Comparison of ENCODE assay signal across 8 mouse cellular contexts in the genomic region with DNA sequence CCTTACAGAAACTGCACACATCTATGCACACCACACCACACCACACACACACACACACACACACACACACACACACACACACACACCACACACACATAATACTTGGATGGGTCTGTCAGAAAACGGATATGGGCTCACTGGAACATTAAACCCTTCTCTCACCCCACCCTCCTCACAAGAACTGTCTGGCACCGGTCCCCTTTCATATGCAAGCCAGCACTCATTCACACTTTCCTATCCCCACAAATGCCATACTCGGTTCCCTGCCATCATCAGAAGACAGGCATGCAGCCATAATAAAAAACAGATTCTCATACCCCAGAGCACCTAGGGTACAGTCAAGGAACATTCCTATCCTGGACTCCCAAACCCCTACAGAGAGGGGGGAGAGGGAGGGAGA. TPM values are rescaled to one million over a fixed set of nuclear protein-coding genes. Genes with fewer than 3 reads are reported as not detected.
A peak's percentile ranks its signal among the peaks of the same experiment; 100 is the strongest.
DNase-seq lines count a peak whose midpoint lies in the region; ATAC-seq and TF ChIP-seq lines count a peak whose summit lies in the region.
"Had no signal": no experiment of that assay in that cellular context is flagged by ENCODE, and none has a peak within 500 bp of the region (broad histone marks: within the 10 kb centered on the region; RNA-seq: fewer than 3 reads in every experiment).

No protein-coding gene starts in this region.

- H3K27me3 ChIP-seq in lung, embryonic 14.5 days (ENCODE audit: insufficient read depth, low read length) = no peaks in the 10 kb centered on the region
- H3K27me3 ChIP-seq in forebrain, embryonic 13.5 days = no peaks in the 10 kb centered on the region
- no peaks in the 10 kb centered on the region for H3K27me3 ChIP-seq in limb, embryonic 14.5 days (ENCODE audit: control insufficient read depth, insufficient read depth, low read length)
- H3K27me3 ChIP-seq in neural tube, embryonic 15.5 days (replicated peaks) = no peaks in the 10 kb centered on the region
- H3K27me3 ChIP-seq: intestine, embryonic 15.5 days had no signal

- H3K4me3 ChIP-seq in lung, embryonic 14.5 days (ENCODE audit: low read depth, low read length) = no peak overlapping the region
- H3K4me3 ChIP-seq in lung, adult 2 months (replicated peaks; ENCODE audit: extremely low read depth, low read depth, low read length) = no peak overlapping the region
- H3K4me3 ChIP-seq in forebrain, embryonic 13.5 days = peak overlapping the region; percentile 82
- no peak overlapping the region for H3K4me3 ChIP-seq in limb, embryonic 14.5 days (replicated peaks; ENCODE audit: low read length)
- H3K4me3 ChIP-seq in neural tube, embryonic 15.5 days (replicated peaks) = peak overlapping the region; percentile 84

- no peak for TF ChIP-seq POLR2A in lung, adult 2 months (IDR thresholded peaks at IDR 0.05; ENCODE audit: borderline replicate concordance, extremely low read depth, low read depth, low read length)
- no peak for TF ChIP-seq POLR2A in limb, embryonic 14.5 days (IDR thresholded peaks at IDR 0.05; ENCODE audit: borderline replicate concordance, extremely low read depth, insufficient read depth, insufficient read length)

- no peaks in the 10 kb centered on the region for H3K9me3 ChIP-seq in lung, embryonic 14.5 days (ENCODE audit: low read depth, low read length)
- H3K9me3 ChIP-seq in forebrain, embryonic 13.5 days (replicated peaks) = no peaks in the 10 kb centered on the region
- H3K9me3 ChIP-seq in limb, embryonic 14.5 days (ENCODE audit: control insufficient read depth, low read length) = no peaks in the 10 kb centered on the region
- H3K9me3 ChIP-seq in neural tube, embryonic 15.5 days (replicated peaks) = no peaks in the 10 kb centered on the region
- H3K9me3 ChIP-seq: intestine, embryonic 15.5 days had no signal

- H3K9ac ChIP-seq in lung, embryonic 14.5 days = no peak overlapping the region
- H3K9ac ChIP-seq in forebrain, embryonic 13.5 days = peak overlapping the region; percentile 94
- H3K9ac ChIP-seq in limb, embryonic 14.5 days (ENCODE audit: low read depth, low read length, severe bottlenecking) = no peak overlapping the region
- peak overlapping the region; percentile 90 for H3K9ac ChIP-seq in neural tube, embryonic 15.5 days (replicated peaks)

- DNase-seq in lung, embryonic 14.5 days = no peak
- no peak for DNase-seq in lung, adult 2 months
- DNase-seq in limb, embryonic 14.5 days (ENCODE audit: low spot score) = no peak
- no peak for DNase-seq in kidney, adult 8-10 months
- DNase-seq in thymus, adult 18-20 months = no peak

- peak overlapping the region; percentile 99; the same call in 1 of the 2 replicates for H3K4me2 ChIP-seq in lung, embryonic 14.5 days
- peak overlapping the region; percentile 75 for H3K4me2 ChIP-seq in forebrain, embryonic 13.5 days
- 0 out of 2 replicates have a peak overlapping the region, but pooled peaks have one; percentile 96 for H3K4me2 ChIP-seq in limb, embryonic 14.5 days (replicated peaks; ENCODE audit: low read depth, low read length, severe bottlenecking)
- H3K4me2 ChIP-seq in neural tube, embryonic 15.5 days = peak overlapping the region; percentile 77

- ATAC-seq in lung, embryonic 14.5 days (ENCODE audit: insufficient read depth) = no peak
- peak; percentile 7; the same call in 1 of the 2 replicates for ATAC-seq in forebrain, embryonic 13.5 days
- no peak for ATAC-seq in limb, embryonic 14.5 days (ENCODE audit: low FRiP score, low read depth)
- no peak for ATAC-seq in neural tube, embryonic 15.5 days (ENCODE audit: low FRiP score)

- no peak for TF ChIP-seq CTCF in lung, embryonic 14.5 days (IDR thresholded peaks at IDR 0.05; ENCODE audit: low read depth)
- no peak for TF ChIP-seq CTCF in lung, adult 2 months (IDR thresholded peaks at IDR 0.05; ENCODE audit: insufficient read depth, low read length)

- H3K27ac ChIP-seq in lung, embryonic 14.5 days (ENCODE audit: low read depth) = no peak overlapping the region
- H3K27ac ChIP-seq in forebrain, embryonic 13.5 days = peak overlapping the region; percentile 95
- no peak overlapping the region for H3K27ac ChIP-seq in limb, embryonic 14.5 days (replicated peaks; ENCODE audit: low read depth, low read length)
- H3K27ac ChIP-seq in neural tube, embryonic 15.5 days (replicated peaks) = no peak overlapping the region

- peaks cover 4% of the 10 kb centered on the region; the same call in 1 of the 2 replicates for H3K4me1 ChIP-seq in lung, embryonic 14.5 days (ENCODE audit: insufficient read depth)
- no peaks in the 10 kb centered on the region for H3K4me1 ChIP-seq in lung, adult 2 months (ENCODE audit: control insufficient read depth, insufficient read depth, low read length)
- peaks cover 32% of the 10 kb centered on the region for H3K4me1 ChIP-seq in forebrain, embryonic 13.5 days
- peaks cover 4% of the 10 kb centered on the region; the same call in 1 of the 2 replicates for H3K4me1 ChIP-seq in limb, embryonic 14.5 days (ENCODE audit: control insufficient read depth, insufficient read depth, low read length)
- H3K4me1 ChIP-seq in neural tube, embryonic 15.5 days = peaks cover 19% of the 10 kb centered on the region

- peaks cover 9% of the 10 kb centered on the region; the same call in 1 of the 2 replicates for H3K36me3 ChIP-seq in lung, embryonic 14.5 days (ENCODE audit: insufficient read depth)
- peaks cover 40% of the 10 kb centered on the region for H3K36me3 ChIP-seq in forebrain, embryonic 13.5 days (ENCODE audit: poor library complexity, severe bottlenecking)
- peaks cover 10% of the 10 kb centered on the region; the same call in 1 of the 2 replicates for H3K36me3 ChIP-seq in limb, embryonic 14.5 days (ENCODE audit: control insufficient read depth, insufficient read depth, low read length)
- H3K36me3 ChIP-seq in neural tube, embryonic 15.5 days = peaks cover 32% of the 10 kb centered on the region

- 26% methylated on average over 3 of the region's 3 CpGs for WGBS in lung, embryonic 14.5 days
- WGBS in lung, adult 2 months = 30% methylated on average over 3 of the region's 3 CpGs
- WGBS in forebrain, embryonic 13.5 days = 39% methylated on average over 3 of the region's 3 CpGs
- 17% methylated on average over 3 of the region's 3 CpGs for WGBS in limb, embryonic 14.5 days
- 34% methylated on average over 3 of the region's 3 CpGs for WGBS in neural tube, embryonic 15.5 days

RNA-seq across cellular contexts. Expression of gene Carmil3, which starts 1.7 kb away (rescaled TPM):
- polyA plus RNA-seq in lung, embryonic 14.5 days (2014; fragmentation: Nextera tagmentation; extraction: Ambion mirVana) = 2.8 and 3.1 TPM in 2 replicates
- 1.8 and 3.0 TPM in 2 replicates for polyA plus RNA-seq in lung, adult 2 months (2012; rRNA removed)
- polyA plus RNA-seq in forebrain, embryonic 13.5 days (2015; fragmentation: Nextera tagmentation; extraction: Ambion mirVana) = 21.7 and 23.3 TPM in 2 replicates
- polyA plus RNA-seq in limb, embryonic 14.5 days (2012; rRNA removed) = 24.8 and 28.8 TPM in 2 replicates
- polyA plus RNA-seq in limb, embryonic 14.5 days (2014; fragmentation: Nextera tagmentation; extraction: Ambion mirVana) = 3.6 and 5.4 TPM in 2 replicates
- polyA plus RNA-seq in neural tube, embryonic 15.5 days (2015; fragmentation: Nextera tagmentation; extraction: Ambion mirVana) = 21.6 and 25.1 TPM in 2 replicates

RNA-seq across cellular contexts. Expression of gene Dhrs4, which starts 13.5 kb away (rescaled TPM):
- 66.6 and 68.6 TPM in 2 replicates for polyA plus RNA-seq in lung, embryonic 14.5 days (2014; fragmentation: Nextera tagmentation; extraction: Ambion mirVana)
- polyA plus RNA-seq in lung, adult 2 months (2012; rRNA removed) = 25.0 and 28.1 TPM in 2 replicates
- polyA plus RNA-seq in forebrain, embryonic 13.5 days (2015; fragmentation: Nextera tagmentation; extraction: Ambion mirVana) = 65.5 and 70.4 TPM in 2 replicates
- polyA plus RNA-seq in limb, embryonic 14.5 days (2012; rRNA removed) = 53.0 and 58.6 TPM in 2 replicates
- polyA plus RNA-seq in limb, embryonic 14.5 days (2014; fragmentation: Nextera tagmentation; extraction: Ambion mirVana) = 48.4 and 60.3 TPM in 2 replicates
- 21.5 and 32.8 TPM in 2 replicates for polyA plus RNA-seq in neural tube, embryonic 15.5 days (2015; fragmentation: Nextera tagmentation; extraction: Ambion mirVana)

RNA-seq across cellular contexts. Expression of gene Cpne6, which starts 18.1 kb away (rescaled TPM):
- 0.15 and 0.25 TPM in 2 replicates for polyA plus RNA-seq in lung, embryonic 14.5 days (2014; fragmentation: Nextera tagmentation; extraction: Ambion mirVana)
- 0.05 and 0.07 TPM in 2 replicates for polyA plus RNA-seq in lung, adult 2 months (2012; rRNA removed)
- 1.5 and 2.0 TPM in 2 replicates for polyA plus RNA-seq in forebrain, embryonic 13.5 days (2015; fragmentation: Nextera tagmentation; extraction: Ambion mirVana)
- polyA plus RNA-seq in limb, embryonic 14.5 days (2012; rRNA removed) = 0.74 and 0.83 TPM in 2 replicates
- 0.47 and 0.65 TPM in 2 replicates for polyA plus RNA-seq in limb, embryonic 14.5 days (2014; fragmentation: Nextera tagmentation; extraction: Ambion mirVana)
- 17.8 and 20.0 TPM in 2 replicates for polyA plus RNA-seq in neural tube, embryonic 15.5 days (2015; fragmentation: Nextera tagmentation; extraction: Ambion mirVana)

RNA-seq across cellular contexts. Expression of gene Nrl, which starts 32.7 kb away (rescaled TPM):
- not detected in 2 replicates for polyA plus RNA-seq in lung, embryonic 14.5 days (2014; fragmentation: Nextera tagmentation; extraction: Ambion mirVana)
- polyA plus RNA-seq in lung, adult 2 months (2012; rRNA removed) = not detected in 2 replicates
- polyA plus RNA-seq in forebrain, embryonic 13.5 days (2015; fragmentation: Nextera tagmentation; extraction: Ambion mirVana) = not detected in 2 replicates
- 0.06 TPM in 1 of 2 replicates, not detected in the other for polyA plus RNA-seq in limb, embryonic 14.5 days (2012; rRNA removed)
- polyA plus RNA-seq in limb, embryonic 14.5 days (2014; fragmentation: Nextera tagmentation; extraction: Ambion mirVana) = not detected in 2 replicates
- 0.13 and 0.26 TPM in 2 replicates for polyA plus RNA-seq in neural tube, embryonic 15.5 days (2015; fragmentation: Nextera tagmentation; extraction: Ambion mirVana)
- polyA plus RNA-seq: intestine, embryonic 15.5 days had no signal

RNA-seq across cellular contexts. Expression of gene Pck2, which starts 48.0 kb away (rescaled TPM):
- polyA plus RNA-seq in lung, embryonic 14.5 days (2014; fragmentation: Nextera tagmentation; extraction: Ambion mirVana) = 52.1 and 55.4 TPM in 2 replicates
- polyA plus RNA-seq in lung, adult 2 months (2012; rRNA removed) = 31.6 and 34.1 TPM in 2 replicates
- 17.9 and 18.1 TPM in 2 replicates for polyA plus RNA-seq in forebrain, embryonic 13.5 days (2015; fragmentation: Nextera tagmentation; extraction: Ambion mirVana)
- 39.3 and 52.1 TPM in 2 replicates for polyA plus RNA-seq in limb, embryonic 14.5 days (2012; rRNA removed)
- 22.5 and 28.0 TPM in 2 replicates for polyA plus RNA-seq in limb, embryonic 14.5 days (2014; fragmentation: Nextera tagmentation; extraction: Ambion mirVana)
- 30.5 and 30.9 TPM in 2 replicates for polyA plus RNA-seq in neural tube, embryonic 15.5 days (2015; fragmentation: Nextera tagmentation; extraction: Ambion mirVana)

Comparison
In these comparisons a context has a peak if more than half of its experiments do, and no peak if none do; other contexts are left out.
1. H3K4me3 ChIP-seq: peak in forebrain, embryonic 13.5 days (single experiment) and neural tube, embryonic 15.5 days (single experiment); none in lung, embryonic 14.5 days (single experiment), lung, adult 2 months (single experiment) and limb, embryonic 14.5 days (single experiment).
2. H3K9ac ChIP-seq: peak in forebrain, embryonic 13.5 days (single experiment) and neural tube, embryonic 15.5 days (single experiment); none in lung, embryonic 14.5 days (single experiment) and limb, embryonic 14.5 days (single experiment).
3. Peak in every context shown above with its lines, with median percentiles within 50 percentile points of each other: H3K4me2 ChIP-seq.